Comparison of ENCODE assay signal across 8 mouse cellular contexts in the genomic region with DNA sequence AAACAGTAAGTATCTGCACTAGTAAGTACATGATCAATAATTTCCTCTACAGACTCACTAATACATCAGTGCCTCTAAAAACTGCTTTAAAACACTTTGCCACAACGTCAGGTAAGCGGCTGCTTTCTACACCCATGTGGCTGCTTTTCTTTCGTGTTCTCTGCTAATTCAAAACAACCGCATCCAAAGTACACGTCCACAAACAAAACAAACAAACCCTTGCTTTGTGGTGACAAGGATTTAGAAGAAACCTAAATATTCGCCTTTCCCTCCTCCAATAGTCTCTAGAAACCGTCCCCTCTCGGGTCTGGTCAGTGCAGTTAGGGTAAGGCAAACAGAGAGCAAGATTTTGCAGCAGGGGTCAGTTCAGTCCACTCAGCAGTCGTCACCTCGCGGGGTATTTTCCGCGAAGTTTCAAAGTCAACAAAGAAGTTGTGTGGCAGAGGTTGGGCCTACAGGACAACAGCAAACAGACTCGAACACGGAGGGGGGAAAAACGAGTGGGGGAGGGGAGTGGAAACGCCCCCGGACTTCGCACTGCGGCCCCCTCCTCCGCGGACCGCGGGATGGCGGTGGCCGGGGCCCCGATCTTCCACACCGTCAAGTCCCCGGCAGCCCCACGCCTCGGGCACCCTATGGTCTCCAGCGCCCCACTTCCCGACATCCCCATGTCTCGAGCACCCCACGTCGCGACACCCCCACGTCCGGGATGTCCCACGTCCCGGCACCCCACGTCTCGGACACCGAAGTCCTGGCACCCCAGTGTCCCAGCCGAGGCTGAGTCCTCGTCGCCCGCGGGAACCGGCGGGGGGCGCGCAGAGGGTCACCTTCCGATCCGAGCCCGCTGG. TPM values are rescaled to one million over a fixed set of nuclear protein-coding genes. Genes with fewer than 3 reads are reported as not detected.
DNase-seq lines count a peak whose midpoint lies in the region; ATAC-seq and TF ChIP-seq lines count a peak whose summit lies in the region.

No protein-coding gene starts in this region.

- H3K4me2 ChIP-seq in liver, postnatal 0 days (ENCODE audit: low read depth, low read length): peak overlapping the region; percentile 84
- H3K4me2 ChIP-seq in neural tube, embryonic 14.5 days (ENCODE audit: low read depth, low read length): peak overlapping the region; percentile 92

- H3K4me3 ChIP-seq in cortical plate, adult 2 months (ENCODE audit: insufficient read depth, low read length): peak overlapping the region; percentile 60
- H3K4me3 ChIP-seq in heart, adult 2 months: peak overlapping the region; percentile 85
- peak overlapping the region; percentile 91 for H3K4me3 ChIP-seq in liver, postnatal 0 days (ENCODE audit: low read depth, low read length)
- peak overlapping the region; percentile 86 for H3K4me3 ChIP-seq in neural tube, embryonic 14.5 days (ENCODE audit: low read depth, low read length)

- DNase-seq in ovary, postnatal 14 days (ENCODE audit: low spot score): peak; percentile 25
- no peak for DNase-seq in ovary, adult 18-20 months (ENCODE audit: low spot score)
- DNase-seq in heart, adult 2 months: peak; percentile 58 to 61
- DNase-seq in kidney, adult 18-20 months: peak; percentile 63
- peak; percentile 67 for DNase-seq in liver, postnatal 0 days
- peak; percentile 53 to 64 for DNase-seq in thymus, postnatal 10 days (ENCODE audit: low spot score in 2 of 2)

- 0 out of 2 replicates have a peak, but pooled peaks cover 2% of the 10 kb centered on the region for H3K4me1 ChIP-seq in cortical plate, adult 2 months (ENCODE audit: control insufficient read depth, insufficient read depth, low read length)
- peaks cover 8% of the 10 kb centered on the region for H3K4me1 ChIP-seq in heart, adult 2 months (ENCODE audit: control insufficient read depth, insufficient read depth, low read length)
- peaks cover 24% of the 10 kb centered on the region for H3K4me1 ChIP-seq in liver, postnatal 0 days (ENCODE audit: insufficient read depth)
- H3K4me1 ChIP-seq in neural tube, embryonic 14.5 days (ENCODE audit: control insufficient read depth, insufficient read depth, low read length): peaks cover 12% of the 10 kb centered on the region

- peak overlapping the region; percentile 100 for H3K9ac ChIP-seq in heart, adult 2 months (ENCODE audit: low read depth, low read length)
- peak overlapping the region; percentile 99 for H3K9ac ChIP-seq in liver, postnatal 0 days (replicated peaks)
- H3K9ac ChIP-seq in neural tube, embryonic 14.5 days (replicated peaks; ENCODE audit: low read depth, low read length): peak overlapping the region; percentile 90

- intact Hi-C loops in heart, adult 2 months (cut with DNase I): loop anchor here (2.0 to 10.0 kb wide), 4 partner anchors 37 to 305 kb away; partner anchors contain the start of genes Cmbl and Dap

- peaks cover 10% of the 10 kb centered on the region for H3K36me3 ChIP-seq in heart, adult 2 months (ENCODE audit: control insufficient read depth, insufficient read depth, low read length)
- H3K36me3 ChIP-seq in liver, postnatal 0 days (replicated peaks; ENCODE audit: insufficient read depth, low read length): no peaks in the 10 kb centered on the region
- H3K36me3 ChIP-seq in neural tube, embryonic 14.5 days (ENCODE audit: control insufficient read depth, insufficient read depth, low read length): no peaks in the 10 kb centered on the region

- H3K9me3 ChIP-seq in liver, postnatal 0 days (ENCODE audit: low read length): no peaks in the 10 kb centered on the region
- H3K9me3 ChIP-seq in neural tube, embryonic 14.5 days (ENCODE audit: control insufficient read depth, low read length): no peaks in the 10 kb centered on the region

- TF ChIP-seq EP300 in heart, adult 2 months (IDR thresholded peaks at IDR 0.05; ENCODE audit: insufficient read depth, low read depth, low read length): no peak
- TF ChIP-seq EP300 in liver, postnatal 0 days (IDR thresholded peaks at IDR 0.05; ENCODE audit: low read depth): no peak

- H3K79me2 ChIP-seq in heart, adult 2 months (replicated peaks; ENCODE audit: control insufficient read depth, insufficient read depth, low read length): peaks cover 5% of the 10 kb centered on the region

- peak; percentile 46 for ATAC-seq in liver, postnatal 0 days
- peak; percentile 44 for ATAC-seq in neural tube, embryonic 14.5 days (ENCODE audit: low read depth)

- 1% methylated on average over 53 of the region's 56 CpGs for WGBS in heart, adult 2 months
- under 1% methylated on average over 43 of the region's 56 CpGs for WGBS in liver, postnatal 0 days (ENCODE audit: insufficient replicate concordance)
- WGBS in neural tube, embryonic 14.5 days: under 1% methylated on average over 55 of the region's 56 CpGs

- TF ChIP-seq CTCF in cortical plate, adult 2 months (IDR thresholded peaks at IDR 0.05; ENCODE audit: extremely low read depth, insufficient read depth, low read length): no peak
- no peak for TF ChIP-seq CTCF in heart, adult 2 months (IDR thresholded peaks at IDR 0.05)
- TF ChIP-seq CTCF in liver, postnatal 0 days (IDR thresholded peaks at IDR 0.05; ENCODE audit: low read depth): no peak

- TF ChIP-seq POLR2A in cortical plate, adult 2 months (IDR thresholded peaks at IDR 0.05; ENCODE audit: extremely low read depth, insufficient read depth, low read length): no peak
- TF ChIP-seq POLR2A in heart, adult 2 months (IDR thresholded peaks at IDR 0.05; ENCODE audit: insufficient read depth, low read depth, low read length): no peak

- H3K27me3 ChIP-seq in heart, adult 2 months (ENCODE audit: control insufficient read depth, insufficient read depth, low read length): no peaks in the 10 kb centered on the region
- H3K27me3 ChIP-seq in liver, postnatal 0 days (ENCODE audit: insufficient read depth, low read length): no peaks in the 10 kb centered on the region
- no peaks in the 10 kb centered on the region for H3K27me3 ChIP-seq in neural tube, embryonic 14.5 days (ENCODE audit: control insufficient read depth, insufficient read depth, low read length)

- peak overlapping the region; percentile 66 for H3K27ac ChIP-seq in cortical plate, adult 2 months (ENCODE audit: insufficient read depth, low read length)
- H3K27ac ChIP-seq in heart, adult 2 months: peak overlapping the region; percentile 92
- peak overlapping the region; percentile 100 for H3K27ac ChIP-seq in liver, postnatal 0 days (ENCODE audit: low read depth)
- peak overlapping the region; percentile 99 for H3K27ac ChIP-seq in neural tube, embryonic 14.5 days (ENCODE audit: low read depth, low read length)

RNA-seq across cellular contexts. Expression of gene March6, which starts 0.8 kb away (rescaled TPM):
- polyA plus RNA-seq in cortical plate, adult 2 months (2012; rRNA removed): 84.0 and 88.6 TPM in 2 replicates
- total RNA-seq in heart, adult 2 months (2021): 100 to 1,000 TPM; 101 to 121 TPM
- polyA plus RNA-seq in heart, adult 2 months (2012; rRNA removed): 32.3 and 65.1 TPM in 2 replicates
- polyA plus RNA-seq in liver, postnatal 0 days (2015; fragmentation: Nextera tagmentation; extraction: Ambion mirVana): 14.8 and 17.3 TPM in 2 replicates
- 98.4 and 115 TPM in 2 replicates for polyA plus RNA-seq in neural tube, embryonic 14.5 days (2014; fragmentation: Nextera tagmentation; extraction: Ambion mirVana)

RNA-seq across cellular contexts. Expression of gene Cmbl, which starts 35.2 kb away (rescaled TPM):
- polyA plus RNA-seq in cortical plate, adult 2 months (2012; rRNA removed): 22.0 and 23.8 TPM in 2 replicates
- total RNA-seq in heart, adult 2 months (2021): 10 to 100 TPM; 27.1 to 30.7 TPM
- 49.6 and 70.3 TPM in 2 replicates for polyA plus RNA-seq in heart, adult 2 months (2012; rRNA removed)
- polyA plus RNA-seq in liver, postnatal 0 days (2015; fragmentation: Nextera tagmentation; extraction: Ambion mirVana): 112 and 113 TPM in 2 replicates
- 1.7 and 5.6 TPM in 2 replicates for polyA plus RNA-seq in neural tube, embryonic 14.5 days (2014; fragmentation: Nextera tagmentation; extraction: Ambion mirVana)
